Mouse (Mus musculus): ENCODE measurements around the gene Olfr102. TPM values are rescaled to one million over a fixed set of nuclear protein-coding genes. Genes with fewer than 3 reads are reported as not detected.

Gene Olfr102
- not detected for total RNA-seq (2022)

DNA sequence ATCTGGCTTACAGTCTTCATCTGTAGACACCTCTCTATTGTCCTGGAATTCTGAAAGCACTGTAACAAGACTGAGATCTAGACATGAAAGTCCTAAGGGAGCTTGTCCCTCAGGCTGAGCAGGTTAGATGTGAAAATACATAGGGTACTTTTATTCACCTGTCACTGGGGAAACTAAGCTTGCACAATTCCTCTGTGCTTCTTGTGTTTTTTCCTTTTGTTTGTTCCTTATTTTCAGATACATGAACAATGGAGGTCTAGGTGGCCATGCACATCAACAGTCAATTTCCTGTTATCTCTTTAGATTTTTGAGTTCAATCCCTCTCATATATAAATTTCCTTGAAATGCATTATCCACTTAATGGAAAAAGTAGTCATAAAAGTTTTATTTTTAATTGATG lies at the start of gene Olfr102:
TSS of gene Olfr102 (minus strand) at position 101 of the 400 bp plus-strand sequence.
- no peak for DNase-seq (ENCODE audit: low spot score in 2 of 2)

GRCm38 (mm10) chr17:37359282-37359681 lies 42.4 kb upstream of the Olfr102 start, which contains the start of gene Olfr104-ps:
Gene Olfr104-ps, plus strand, starts transcription at chr17:37359582.
- DNase-seq (ENCODE audit: low spot score in 2 of 2), result no peak

- no peak for DNase-seq (ENCODE audit: low spot score in 2 of 2)
These were observed 22.7 kb upstream of the Olfr102 start, which contains the start of gene Olfr103 for GRCm38 (mm10) chr17:37339598-37339997. Gene Olfr103, minus strand, starts transcription at chr17:37339698.

- DNase-seq (ENCODE audit: low spot score in 2 of 2), result no peak
These were observed 6.6 kb downstream of the Olfr102 start for GRCm38 (mm10) chr17:37310146-37310699.

DNA sequence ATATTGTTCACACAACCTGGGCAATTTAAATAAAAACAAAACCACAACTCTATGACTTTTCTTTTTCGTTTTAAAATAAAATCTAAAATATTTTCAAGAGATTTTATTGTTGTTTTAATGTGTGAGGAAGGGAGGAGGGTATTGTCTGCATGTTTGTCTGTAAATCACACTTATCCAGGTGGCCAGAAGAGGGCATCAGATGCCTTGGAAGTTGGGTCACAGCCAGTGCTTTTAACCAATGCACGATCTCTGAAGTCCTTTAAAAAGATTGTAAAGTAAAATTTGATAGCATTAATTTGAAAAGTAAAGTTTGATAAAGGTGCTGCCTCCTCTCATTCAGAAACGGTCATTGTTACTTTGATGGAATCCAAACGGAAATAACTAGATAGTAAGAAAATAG lies 8.4 kb downstream of the Olfr102 start:
- DNase-seq (ENCODE audit: low spot score in 2 of 2), result no peak

GRCm38 (mm10) chr17:37304213-37304612 lies 12.6 kb downstream of the Olfr102 start, which contains the start of gene Olfr101:
Gene Olfr101, minus strand, starts transcription at chr17:37304313.
- DNase-seq (ENCODE audit: low spot score in 2 of 2), result no peak

- no peak for DNase-seq (ENCODE audit: low spot score in 2 of 2)
These were observed 33.5 kb downstream of the Olfr102 start, which contains the start of gene Olfr99 for GRCm38 (mm10) chr17:37283360-37283759. Gene Olfr99, minus strand, starts transcription at chr17:37283460.

- no peak for DNase-seq (ENCODE audit: low spot score in 2 of 2)
These were observed 36.5 kb downstream of the Olfr102 start for GRCm38 (mm10) chr17:37280331-37280730.

- DNase-seq (ENCODE audit: low spot score in 2 of 2), result no peak
These were observed 40.3 kb downstream of the Olfr102 start for GRCm38 (mm10) chr17:37276573-37276972.

- no peak for DNase-seq (ENCODE audit: low spot score in 2 of 2)
These were observed 41.1 kb downstream of the Olfr102 start for GRCm38 (mm10) chr17:37275626-37276248.

DNA sequence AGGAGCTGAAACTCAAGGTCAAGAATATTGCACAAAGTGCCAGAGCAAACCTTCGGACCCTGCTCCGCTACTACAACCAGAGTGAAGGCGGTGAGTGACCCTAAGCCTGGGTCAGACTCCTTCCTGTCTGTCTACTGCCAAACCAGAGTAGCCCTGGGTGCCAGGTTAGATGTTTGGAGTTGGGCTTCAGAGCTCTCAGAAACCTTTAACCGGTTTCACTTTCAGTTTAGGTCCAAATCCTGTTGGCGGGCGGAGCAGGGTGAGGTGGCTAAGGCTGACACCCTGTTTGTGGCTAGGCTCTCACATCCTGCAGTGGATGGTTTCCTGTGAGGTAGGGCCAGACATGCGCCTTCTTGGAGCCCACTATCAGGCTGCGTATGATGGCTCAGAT lies 46.2 kb downstream of the Olfr102 start:
- peak in 1 of 2 experiments; percentile 7 for DNase-seq (ENCODE audit: low spot score in 2 of 2)

DNA sequence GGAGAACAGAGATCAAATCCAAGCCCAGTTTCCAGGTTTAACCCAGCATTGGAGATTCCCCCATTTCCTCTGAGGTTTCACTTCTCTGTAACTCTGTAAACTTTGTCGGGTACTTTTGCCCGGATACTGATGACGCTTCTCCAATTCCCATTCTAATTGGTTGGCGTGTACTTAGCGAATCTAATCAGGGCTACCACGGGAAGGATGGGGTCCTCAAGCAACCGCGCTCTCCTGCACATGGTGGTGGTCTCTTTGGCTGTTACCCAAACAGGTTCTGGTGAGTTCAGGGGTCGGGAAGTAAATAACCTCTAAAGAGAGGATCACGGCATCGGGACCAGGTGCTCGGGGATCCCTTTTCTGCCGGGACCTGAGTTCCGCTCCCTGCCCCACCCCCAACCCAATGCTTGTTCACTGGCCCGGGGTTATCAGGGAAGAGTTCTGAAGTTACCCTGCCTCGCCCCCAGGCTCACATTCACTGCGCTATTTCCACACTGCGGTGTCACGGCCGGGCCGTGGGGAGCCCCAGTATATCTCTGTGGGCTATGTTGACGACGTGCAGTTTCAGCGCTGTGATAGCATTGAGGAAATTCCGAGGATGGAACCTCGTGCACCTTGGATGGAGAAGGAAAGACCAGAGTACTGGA lies 46.7 kb downstream of the Olfr102 start, which contains the start of gene H2-M3:
TSS of gene H2-M3 (plus strand) at position 163 of the 644 bp plus-strand sequence.
- DNase-seq (ENCODE audit: low spot score in 2 of 2), result peak; percentile 75 to 95

DNA sequence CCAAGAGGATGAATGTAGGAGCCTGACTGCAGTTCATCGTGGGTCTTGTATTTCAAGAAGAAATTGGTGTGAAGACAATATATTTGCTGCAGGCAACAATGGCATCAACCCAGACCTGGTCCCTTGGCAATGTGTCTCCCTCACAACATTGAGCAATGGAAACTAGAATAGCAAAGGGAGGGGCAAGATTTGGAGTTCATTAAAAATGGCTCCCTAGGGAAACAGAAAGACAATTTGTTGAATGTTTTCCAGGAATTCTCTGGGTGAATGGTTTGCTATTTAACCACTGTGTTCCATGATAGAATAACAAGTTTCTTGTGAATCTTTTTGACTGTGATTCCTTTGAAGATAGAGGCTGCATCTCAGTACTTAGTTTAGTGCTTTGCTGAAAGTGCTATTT lies 53.2 kb downstream of the Olfr102 start, which contains the start of gene Olfr98:
TSS of gene Olfr98 (minus strand) at position 124 of the 400 bp plus-strand sequence.
- DNase-seq (ENCODE audit: low spot score in 2 of 2), result no peak

Other genes with a start within 250 kb of the Olfr102 start
- gene Olfr90, start 228.6 kb downstream of the Olfr102 start, total RNA-seq (2022), result not detected
- gene Olfr91, start 218.8 kb downstream of the Olfr102 start, total RNA-seq (2022), result not detected
- not detected for gene Olfr92, start 197.0 kb downstream of the Olfr102 start, total RNA-seq (2022)
- not detected for gene Olfr93, start 155.6 kb downstream of the Olfr102 start, total RNA-seq (2022)
- gene Ubd, start 123.2 kb downstream of the Olfr102 start, total RNA-seq (2022), result not detected
- gene Olfr94, start 116.1 kb downstream of the Olfr102 start, total RNA-seq (2022), result not detected
- gene Olfr95, start 103.9 kb downstream of the Olfr102 start, total RNA-seq (2022), result not detected
- not detected for gene Olfr96, start 96.9 kb downstream of the Olfr102 start, total RNA-seq (2022)
- not detected for gene Olfr97, start 79.7 kb downstream of the Olfr102 start, total RNA-seq (2022)
- not detected for gene Olfr98, start 53.3 kb downstream of the Olfr102 start, total RNA-seq (2022)
- 1 to 10 TPM; 3.5 to 7.0 (median 4.7) TPM for gene H2-M3, start 46.8 kb downstream of the Olfr102 start, total RNA-seq (2022)
- gene Olfr99, start 33.6 kb downstream of the Olfr102 start, total RNA-seq (2022), result not detected
- not detected for gene Olfr101, start 12.7 kb downstream of the Olfr102 start, total RNA-seq (2022)
- gene Olfr103, start 22.6 kb upstream of the Olfr102 start, total RNA-seq (2022), result not detected
- not detected for gene Olfr104-ps, start 42.5 kb upstream of the Olfr102 start, total RNA-seq (2022)
- not detected for gene Olfr105-ps, start 62.0 kb upstream of the Olfr102 start, total RNA-seq (2022)
- not detected for gene Olfr106-ps, start 73.3 kb upstream of the Olfr102 start, total RNA-seq (2022)
- gene Olfr107, start 82.2 kb upstream of the Olfr102 start, total RNA-seq (2022), result not detected
- gene Olfr108, start 128.4 kb upstream of the Olfr102 start, total RNA-seq (2022), result not detected
- gene Olfr109, start 141.9 kb upstream of the Olfr102 start, total RNA-seq (2022), result not detected
- gene H2-M2, start 166.5 kb upstream of the Olfr102 start, total RNA-seq (2022), result not detected
- gene Olfr110, start 175.4 kb upstream of the Olfr102 start, total RNA-seq (2022), result 1 to 10 TPM in 1 of 4 experiments, under 1 TPM in 1, not detected in 2; 0.87 to 1.6 TPM
- gene Olfr111, start 191.0 kb upstream of the Olfr102 start, total RNA-seq (2022), result 1 to 10 TPM in 2 of 4 experiments, under 1 TPM in 2; 0.36 to 3.8 (median 1.7) TPM

Data from left cerebral cortex, adult 8-10 months (tissue).